In the genomic region with DNA sequence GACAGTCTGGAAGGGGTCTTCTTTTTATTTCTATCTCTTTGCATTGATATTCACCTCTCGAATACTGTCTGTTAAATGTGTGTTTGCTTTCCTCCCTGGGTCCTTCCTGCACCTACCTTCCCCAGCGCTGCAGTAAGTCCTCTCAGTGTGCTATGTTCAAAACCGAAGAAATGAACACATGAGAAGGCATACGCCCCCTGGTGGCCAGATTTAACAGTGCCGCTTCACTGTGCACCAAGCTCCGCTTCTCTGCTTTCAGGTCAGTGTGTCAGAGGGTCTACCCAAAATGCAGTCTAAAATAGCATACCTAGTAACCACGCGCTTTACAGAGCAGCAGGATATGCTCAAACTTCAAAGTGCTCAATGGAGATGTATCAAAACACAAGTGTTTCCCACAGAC, we compare ENCODE assay signal across 8 mouse cellular contexts. TPM values are rescaled to one million over a fixed set of nuclear protein-coding genes. Genes with fewer than 3 reads are reported as not detected.
DNase-seq lines count a peak whose midpoint lies in the region; ATAC-seq and TF ChIP-seq lines count a peak whose summit lies in the region.

No protein-coding gene starts in this region.

- no peak for TF ChIP-seq POLR2A in olfactory bulb, adult 2 months (IDR thresholded peaks at IDR 0.05; ENCODE audit: insufficient read depth, low read depth, low read length)

- no peak overlapping the region for H3K27ac ChIP-seq in hindbrain, embryonic 10.5 days
- no peak overlapping the region for H3K27ac ChIP-seq in hindbrain, embryonic 13.5 days
- H3K27ac ChIP-seq in embryonic facial prominence, embryonic 15.5 days (replicated peaks), result no peak overlapping the region
- H3K27ac ChIP-seq in hindbrain, embryonic 16.5 days (ENCODE audit: low read depth, low read length), result no peak overlapping the region
- no peak overlapping the region for H3K27ac ChIP-seq in olfactory bulb, adult 2 months (ENCODE audit: insufficient read depth, low read depth, low read length)

- H3K4me1 ChIP-seq in hindbrain, embryonic 10.5 days (replicated peaks), result peaks cover 21% of the 10 kb centered on the region
- H3K4me1 ChIP-seq in hindbrain, embryonic 13.5 days (replicated peaks), result peaks cover 9% of the 10 kb centered on the region
- 0 out of 2 replicates have a peak, but pooled peaks cover 3% of the 10 kb centered on the region for H3K4me1 ChIP-seq in embryonic facial prominence, embryonic 15.5 days
- H3K4me1 ChIP-seq in hindbrain, embryonic 16.5 days (ENCODE audit: control insufficient read depth, insufficient read depth, low read depth, low read length), result peaks cover 6% of the 10 kb centered on the region
- peaks cover 5% of the 10 kb centered on the region; the same call in 1 of the 2 replicates for H3K4me1 ChIP-seq in olfactory bulb, adult 2 months (ENCODE audit: control insufficient read depth, insufficient read depth, low read length)

- H3K27me3 ChIP-seq in hindbrain, embryonic 10.5 days (ENCODE audit: insufficient read depth, poor library complexity, severe bottlenecking), result no peaks in the 10 kb centered on the region
- 0 out of 2 replicates have a peak, but pooled peaks cover 4% of the 10 kb centered on the region for H3K27me3 ChIP-seq in hindbrain, embryonic 13.5 days
- no peaks in the 10 kb centered on the region for H3K27me3 ChIP-seq in embryonic facial prominence, embryonic 15.5 days
- H3K27me3 ChIP-seq in hindbrain, embryonic 16.5 days (replicated peaks; ENCODE audit: control insufficient read depth, insufficient read depth, low read length), result no peaks in the 10 kb centered on the region

- H3K36me3 ChIP-seq in hindbrain, embryonic 10.5 days, result peaks cover 36% of the 10 kb centered on the region
- peaks cover 26% of the 10 kb centered on the region for H3K36me3 ChIP-seq in hindbrain, embryonic 13.5 days
- peaks cover 22% of the 10 kb centered on the region for H3K36me3 ChIP-seq in embryonic facial prominence, embryonic 15.5 days
- H3K36me3 ChIP-seq in hindbrain, embryonic 16.5 days (ENCODE audit: control insufficient read depth, insufficient read depth, low read length), result peaks cover 9% of the 10 kb centered on the region

- intact Hi-C loops in left cerebral cortex, postnatal 36 days (cut with DNase I), result loop anchor here (1.0 to 5.0 kb wide), 3 partner anchors 92 to 202 kb away; no protein-coding TSS in a partner anchor

- peak; percentile 73 for DNase-seq in hindbrain, embryonic 10.5 days (ENCODE audit: low spot score)
- peak; percentile 77 to 81 for DNase-seq in adrenal gland, postnatal 36 days
- peak; percentile 64 to 80 for DNase-seq in left cerebral cortex, postnatal 36 days (ENCODE audit: low spot score in 2 of 2)
- peak; percentile 81 for DNase-seq in thymus, postnatal 14 days

- H3K9ac ChIP-seq in hindbrain, embryonic 13.5 days, result no peak overlapping the region
- no peak overlapping the region for H3K9ac ChIP-seq in embryonic facial prominence, embryonic 15.5 days
- no peak overlapping the region for H3K9ac ChIP-seq in hindbrain, embryonic 16.5 days (ENCODE audit: low read depth, low read length)

- peak; percentile 53 for TF ChIP-seq CTCF in olfactory bulb, adult 2 months (IDR thresholded peaks at IDR 0.05; ENCODE audit: insufficient read depth, low read depth, low read length)

- H3K4me2 ChIP-seq in hindbrain, embryonic 13.5 days, result no peak overlapping the region
- H3K4me2 ChIP-seq in embryonic facial prominence, embryonic 15.5 days (replicated peaks), result no peak overlapping the region
- no peak overlapping the region for H3K4me2 ChIP-seq in hindbrain, embryonic 16.5 days (ENCODE audit: low read length)

- 59% methylated on average over 8 of the region's 8 CpGs for WGBS in hindbrain, embryonic 10.5 days
- WGBS in hindbrain, embryonic 13.5 days, result 60% methylated on average over 8 of the region's 8 CpGs
- 58% methylated on average over 8 of the region's 8 CpGs for WGBS in embryonic facial prominence, embryonic 15.5 days
- WGBS in hindbrain, embryonic 16.5 days, result 57% methylated on average over 8 of the region's 8 CpGs
- 45% methylated on average over 8 of the region's 8 CpGs for WGBS in olfactory bulb, adult 2 months

- no peak overlapping the region for H3K4me3 ChIP-seq in hindbrain, embryonic 10.5 days
- no peak overlapping the region for H3K4me3 ChIP-seq in hindbrain, embryonic 13.5 days
- no peak overlapping the region for H3K4me3 ChIP-seq in embryonic facial prominence, embryonic 15.5 days (replicated peaks)
- H3K4me3 ChIP-seq in hindbrain, embryonic 16.5 days (ENCODE audit: low read length), result no peak overlapping the region
- H3K4me3 ChIP-seq in olfactory bulb, adult 2 months (ENCODE audit: insufficient read depth, low read depth, low read length), result no peak overlapping the region

- no peak for ATAC-seq in hindbrain, embryonic 13.5 days (ENCODE audit: low FRiP score)
- peak; percentile 57; the same call in 1 of the 2 replicates for ATAC-seq in embryonic facial prominence, embryonic 15.5 days (ENCODE audit: insufficient number of reproducible peaks, low FRiP score, low TSS enrichment, low read depth)
- 0 out of 2 replicates have a peak, but pooled peaks have one; percentile 25 for ATAC-seq in hindbrain, embryonic 16.5 days

- peaks cover 6% of the 10 kb centered on the region for H3K9me3 ChIP-seq in hindbrain, embryonic 10.5 days
- H3K9me3 ChIP-seq in hindbrain, embryonic 13.5 days, result no peaks in the 10 kb centered on the region
- H3K9me3 ChIP-seq in embryonic facial prominence, embryonic 15.5 days (replicated peaks), result no peaks in the 10 kb centered on the region; the same call in 1 of the 2 replicates
- H3K9me3 ChIP-seq in hindbrain, embryonic 16.5 days (ENCODE audit: control insufficient read depth, low read length), result no peaks in the 10 kb centered on the region

RNA-seq across cellular contexts. Expression of gene Lrrc66, which starts 0.8 kb away (rescaled TPM):
- not detected in 2 replicates for polyA plus RNA-seq in hindbrain, embryonic 10.5 days (2016; fragmentation: Nextera tagmentation; extraction: Ambion mirVana)
- not detected in 2 replicates for polyA plus RNA-seq in hindbrain, embryonic 13.5 days (2015; fragmentation: Nextera tagmentation; extraction: Ambion mirVana)
- total RNA-seq in adrenal gland, postnatal 36 days (2021), result not detected
- 0.07 TPM in 1 of 2 replicates, not detected in the other for polyA plus RNA-seq in embryonic facial prominence, embryonic 15.5 days (2015; fragmentation: Nextera tagmentation; extraction: Ambion mirVana)
- not detected in 2 replicates for polyA plus RNA-seq in hindbrain, embryonic 16.5 days (2015; fragmentation: Nextera tagmentation; extraction: Ambion mirVana)
- total RNA-seq in left cerebral cortex, postnatal 36 days (2021), result not detected
- polyA plus RNA-seq in olfactory bulb, adult 2 months (2012; ENCODE audit: insufficient read depth, insufficient read length, low replicate concordance, missing spikeins), result not detected in 2 replicates

RNA-seq across cellular contexts. Expression of gene Sgcb, which starts 14.4 kb away (rescaled TPM):
- polyA plus RNA-seq in hindbrain, embryonic 10.5 days (2016; fragmentation: Nextera tagmentation; extraction: Ambion mirVana), result 19.8 and 20.9 TPM in 2 replicates
- polyA plus RNA-seq in hindbrain, embryonic 13.5 days (2015; fragmentation: Nextera tagmentation; extraction: Ambion mirVana), result 29.5 and 32.3 TPM in 2 replicates
- total RNA-seq in adrenal gland, postnatal 36 days (2021), result 10 to 100 TPM; 23.2 to 25.7 TPM
- polyA plus RNA-seq in embryonic facial prominence, embryonic 15.5 days (2015; fragmentation: Nextera tagmentation; extraction: Ambion mirVana), result 39.8 and 44.1 TPM in 2 replicates
- 49.9 and 56.1 TPM in 2 replicates for polyA plus RNA-seq in hindbrain, embryonic 16.5 days (2015; fragmentation: Nextera tagmentation; extraction: Ambion mirVana)
- total RNA-seq in left cerebral cortex, postnatal 36 days (2021), result 10 to 100 TPM; 49.0 TPM
- not detected in 2 replicates for polyA plus RNA-seq in olfactory bulb, adult 2 months (2012; ENCODE audit: insufficient read depth, insufficient read length, low replicate concordance, missing spikeins)

RNA-seq across cellular contexts. Expression of gene Spata18, which starts 18.0 kb away (rescaled TPM):
- 0.14 and 0.85 TPM in 2 replicates for polyA plus RNA-seq in hindbrain, embryonic 10.5 days (2016; fragmentation: Nextera tagmentation; extraction: Ambion mirVana)
- polyA plus RNA-seq in hindbrain, embryonic 13.5 days (2015; fragmentation: Nextera tagmentation; extraction: Ambion mirVana), result 0.45 and 1.4 TPM in 2 replicates
- total RNA-seq in adrenal gland, postnatal 36 days (2021), result under 1 TPM in 1 of 2 experiments, not detected in 1; 0.16 TPM
- polyA plus RNA-seq in embryonic facial prominence, embryonic 15.5 days (2015; fragmentation: Nextera tagmentation; extraction: Ambion mirVana), result 3.6 and 8.1 TPM in 2 replicates
- 0.78 and 1.2 TPM in 2 replicates for polyA plus RNA-seq in hindbrain, embryonic 16.5 days (2015; fragmentation: Nextera tagmentation; extraction: Ambion mirVana)
- total RNA-seq in left cerebral cortex, postnatal 36 days (2021), result under 1 TPM; 0.23 to 0.42 TPM
- not detected in 2 replicates for polyA plus RNA-seq in olfactory bulb, adult 2 months (2012; ENCODE audit: insufficient read depth, insufficient read length, low replicate concordance, missing spikeins)

Comparison
In these comparisons a context has a peak if more than half of its experiments do, and no peak if none do; other contexts are left out.
1. RNA of gene Sgcb, which starts 14.4 kb away (polyA plus RNA-seq): 49.9 to 56.1 TPM in hindbrain, embryonic 16.5 days, 39.8 to 44.1 TPM in embryonic facial prominence, embryonic 15.5 days, 29.5 to 32.3 TPM in hindbrain, embryonic 13.5 days and 19.8 to 20.9 TPM in hindbrain, embryonic 10.5 days; not detected in olfactory bulb, adult 2 months; every median in the first group is over 10 times any median in the second.
2. Peak in every context shown above with its lines, with median percentiles within 50 percentile points of each other: DNase-seq.